Mouse (Mus musculus) erythroblast, embryonic 14.5 days (primary cell): ENCODE results near the gene Adcy1. TPM values are rescaled to one million over a fixed set of nuclear protein-coding genes. Genes with fewer than 3 reads are reported as not detected.

ENCODE experiments used
- H3K27me3 ChIP-seq: 2 replicates; pipeline ENCODE4 v1.6.1; 2012; ENCODE audit warnings: inconsistent platforms; ENCODE audit not compliant: control insufficient read depth
- H3K36me3 ChIP-seq: 2 replicates; pipeline ENCODE4 v1.6.1; 2012; ENCODE audit warnings: mild to moderate bottlenecking, inconsistent platforms; ENCODE audit not compliant: control insufficient read depth
- H3K4me1 ChIP-seq: 2 replicates; pipeline ENCODE4 v1.6.1; 2012; ENCODE audit warnings: inconsistent platforms; ENCODE audit not compliant: control insufficient read depth
- H3K4me3 ChIP-seq: replicated peaks from 2 replicates; pipeline ENCODE3; 2012; ENCODE audit warnings: moderate library complexity, mild to moderate bottlenecking, inconsistent platforms
- H3K9me3 ChIP-seq: 2 replicates; pipeline ENCODE4 v1.6.1; 2012; ENCODE audit warnings: low read length, inconsistent platforms, mixed read lengths; ENCODE audit not compliant: control insufficient read depth
- GATA1 ChIP-seq: IDR thresholded peaks from 2 replicates; pipeline ENCODE4 v1.6.1; 2012; ENCODE audit warnings: low read length, inconsistent platforms, mixed read lengths
- TAL1 ChIP-seq: IDR thresholded peaks from 3 replicates; pipeline ENCODE4 v1.6.1; 2012; ENCODE audit warnings: low read length, inconsistent platforms, mixed read lengths
- polyA plus RNA-seq: library from polyadenylated mRNA; stranded (reverse); fragments of >175 nt; gene quantifications from 2 replicates; pipeline ENCODE4 v1.2.3, GENCODE M21; 2012

The Adcy1 gene
- polyA plus RNA-seq, 1 experiment, result under 0.01 TPM

- Histone ChIP-seq H3K9me3 (no peaks in the 10 kb centered on the region), H3K4me3 (no peak overlapping the region), H3K27me3 (no peaks in the 10 kb centered on the region), H3K4me1 (no peaks in the 10 kb centered on the region), H3K36me3 (no peaks in the 10 kb centered on the region)
- TF ChIP-seq TAL1, result no peak
- TF ChIP-seq GATA1, result no peak
These were observed 89.8 kb downstream of the Adcy1 start for GRCm38 (mm10) chr11:7153081-7153480.

GRCm38 (mm10) chr11:7156427-7156826 lies 93.1 kb downstream of the Adcy1 start:
- Histone ChIP-seq H3K36me3 (no peaks in the 10 kb centered on the region), H3K9me3 (no peaks in the 10 kb centered on the region), H3K27me3 (no peaks in the 10 kb centered on the region), H3K4me1 (no peaks in the 10 kb centered on the region), H3K4me3 (no peak overlapping the region)
- TF ChIP-seq GATA1, result no peak

- TF ChIP-seq GATA1 (no peak), TAL1 (no peak)
- H3K9me3 ChIP-seq, result no peaks in the 10 kb centered on the region
- H3K27me3 ChIP-seq, result no peaks in the 10 kb centered on the region
- no peaks in the 10 kb centered on the region for H3K36me3 ChIP-seq
- H3K4me1 ChIP-seq, result no peaks in the 10 kb centered on the region
- no peak overlapping the region for H3K4me3 ChIP-seq
These were observed 94.9 kb downstream of the Adcy1 start for GRCm38 (mm10) chr11:7158196-7158595.

- H3K36me3 ChIP-seq, result no peaks in the 10 kb centered on the region
- no peak overlapping the region for H3K4me3 ChIP-seq
- TF ChIP-seq GATA1, result no peak
- TF ChIP-seq TAL1, result no peak
- H3K4me1 ChIP-seq, result no peaks in the 10 kb centered on the region
- H3K27me3 ChIP-seq, result no peaks in the 10 kb centered on the region
- no peaks in the 10 kb centered on the region for H3K9me3 ChIP-seq
These were observed 96.9 kb downstream of the Adcy1 start for GRCm38 (mm10) chr11:7160146-7160545.

GRCm38 (mm10) chr11:7160637-7161101 lies 97.4 kb downstream of the Adcy1 start:
- no peaks in the 10 kb centered on the region for H3K9me3 ChIP-seq

GRCm38 (mm10) chr11:7161502-7162174 lies 98.3 kb downstream of the Adcy1 start:
- Histone ChIP-seq H3K36me3 (no peaks in the 10 kb centered on the region), H3K27me3 (no peaks in the 10 kb centered on the region), H3K4me1 (no peaks in the 10 kb centered on the region), H3K4me3 (no peak overlapping the region), H3K9me3 (no peaks in the 10 kb centered on the region)
- TF ChIP-seq TAL1, result no peak
- TF ChIP-seq GATA1, result no peak

More at GRCm38 (mm10) chr11:7160637-7161101, 97.4 kb downstream of the Adcy1 start:
- Histone ChIP-seq H3K4me1 (no peaks in the 10 kb centered on the region), H3K27me3 (no peaks in the 10 kb centered on the region), H3K36me3 (no peaks in the 10 kb centered on the region), H3K4me3 (no peak overlapping the region)
- TF ChIP-seq GATA1, result no peak
- no peak for TF ChIP-seq TAL1

- Histone ChIP-seq H3K36me3 (no peaks in the 10 kb centered on the region), H3K27me3 (no peaks in the 10 kb centered on the region), H3K4me1 (no peaks in the 10 kb centered on the region), H3K9me3 (no peaks in the 10 kb centered on the region), H3K4me3 (no peak overlapping the region)
- TF ChIP-seq TAL1, result no peak
- TF ChIP-seq GATA1, result no peak
These were observed 101.1 kb downstream of the Adcy1 start for GRCm38 (mm10) chr11:7164416-7164815.

- H3K4me3 ChIP-seq, result no peak overlapping the region
- no peak for TF ChIP-seq GATA1
- TF ChIP-seq TAL1, result no peak
- no peaks in the 10 kb centered on the region for H3K9me3 ChIP-seq
- H3K4me1 ChIP-seq, result no peaks in the 10 kb centered on the region
- H3K27me3 ChIP-seq, result no peaks in the 10 kb centered on the region
- no peaks in the 10 kb centered on the region for H3K36me3 ChIP-seq
These were observed 106.4 kb downstream of the Adcy1 start for GRCm38 (mm10) chr11:7169645-7170044.

GRCm38 (mm10) chr11:7173664-7174063 lies 110.4 kb downstream of the Adcy1 start:
- no peak for TF ChIP-seq GATA1
- no peak for TF ChIP-seq TAL1
- Histone ChIP-seq H3K9me3 (no peaks in the 10 kb centered on the region), H3K27me3 (no peaks in the 10 kb centered on the region), H3K4me3 (no peak overlapping the region), H3K4me1 (no peaks in the 10 kb centered on the region), H3K36me3 (no peaks in the 10 kb centered on the region)

GRCm38 (mm10) chr11:7178724-7179123 lies 115.4 kb downstream of the Adcy1 start:
- Histone ChIP-seq H3K36me3 (no peaks in the 10 kb centered on the region), H3K27me3 (no peaks in the 10 kb centered on the region), H3K4me3 (no peak overlapping the region), H3K4me1 (no peaks in the 10 kb centered on the region), H3K9me3 (no peaks in the 10 kb centered on the region)
- no peak for TF ChIP-seq TAL1
- TF ChIP-seq GATA1, result no peak
